Mouse (Mus musculus) myocyte (in vitro differentiated cells): ENCODE data around the gene Syt7. TPM values are rescaled to one million over a fixed set of nuclear protein-coding genes. Genes with fewer than 3 reads are reported as not detected.

Experiments used
- H3K27me3 ChIP-seq: one replicate; pipeline ENCODE4 v1.6.1; 2011; ENCODE audit not compliant: control insufficient read depth, insufficient read depth, insufficient read length
- H3K36me3 ChIP-seq: one replicate; pipeline ENCODE4 v1.6.1; 2011; ENCODE audit not compliant: control insufficient read depth, insufficient read depth
- H3K4me2 ChIP-seq: one replicate; pipeline ENCODE4 v1.6.1; 2011; ENCODE audit warnings: low read depth, control low read depth
- H3K4me3 ChIP-seq: one replicate; pipeline ENCODE4 v1.5.1; 2011; ENCODE audit warnings: mild to moderate bottlenecking, control low read depth, moderate library complexity
- H3K79me2 ChIP-seq: one replicate; pipeline ENCODE4 v1.6.1; 2011; ENCODE audit not compliant: control insufficient read depth, insufficient read depth
- H3ac ChIP-seq: one replicate; pipeline ENCODE4 v1.6.1; 2011; ENCODE audit not compliant: control insufficient read depth, insufficient read length
- CEBPB ChIP-seq: IDR thresholded peaks from 2 replicates; pipeline ENCODE4 v1.6.1; 2011; ENCODE audit warnings: mild to moderate bottlenecking, moderate library complexity; ENCODE audit not compliant: poor library complexity, insufficient read depth, severe bottlenecking
- E2F4 ChIP-seq: IDR thresholded peaks from one replicate; pipeline ENCODE4 v1.6.1; 2011; ENCODE audit warnings: mild to moderate bottlenecking, control low read depth, moderate library complexity; ENCODE audit not compliant: insufficient read depth
- MAX ChIP-seq: IDR thresholded peaks from one replicate; pipeline ENCODE4 v1.6.1; 2011; ENCODE audit warnings: low read depth, mild to moderate bottlenecking, control low read depth
- MYOD1 ChIP-seq, 3 experiments: IDR thresholded peaks; one replicate each; pipeline ENCODE4 v1.6.1; 2011; ENCODE audit warnings: control low read depth in 2 of 3, low read depth in 2 of 3, mild to moderate bottlenecking in 2 of 3, moderate library complexity in 1 of 3; ENCODE audit not compliant: insufficient read length in 2 of 3, control insufficient read depth in 1 of 3
- MYOG ChIP-seq, 3 experiments: IDR thresholded peaks; one replicate each; pipeline ENCODE4 v1.6.1; 2011; ENCODE audit warnings: control low read depth in 2 of 3, low read depth in 2 of 3, mild to moderate bottlenecking in 2 of 3; ENCODE audit not compliant: insufficient read length in 2 of 3, control insufficient read depth in 1 of 3, insufficient read depth in 1 of 3
- POLR2A ChIP-seq: IDR thresholded peaks from one replicate; pipeline ENCODE4 v1.6.1; 2011; ENCODE audit warnings: low read depth, mild to moderate bottlenecking, control low read depth, moderate library complexity; ENCODE audit not compliant: insufficient read length
- POLR2AphosphoS2 ChIP-seq: IDR thresholded peaks from one replicate; pipeline ENCODE4 v1.6.1; 2011; ENCODE audit warnings: low read depth, control low read depth; ENCODE audit not compliant: insufficient read length
- REST ChIP-seq: IDR thresholded peaks from one replicate; pipeline ENCODE4 v1.6.1; 2011; ENCODE audit warnings: mild to moderate bottlenecking, control low read depth, moderate library complexity; ENCODE audit not compliant: insufficient read depth, insufficient read length
- SRF ChIP-seq: IDR thresholded peaks from one replicate; pipeline ENCODE4 v1.6.1; 2011; ENCODE audit warnings: low read depth; ENCODE audit not compliant: control insufficient read depth, insufficient read length
- TCF12 ChIP-seq: IDR thresholded peaks from one replicate; pipeline ENCODE4 v1.6.1; 2011; ENCODE audit warnings: mild to moderate bottlenecking, control low read depth; ENCODE audit not compliant: poor library complexity, insufficient read depth, severe bottlenecking
- TCF3 ChIP-seq: IDR thresholded peaks from one replicate; pipeline ENCODE4 v1.6.1; 2011; ENCODE audit warnings: low read depth, control low read depth; ENCODE audit not compliant: insufficient read length
- USF1 ChIP-seq: IDR thresholded peaks from one replicate; pipeline ENCODE4 v1.6.1; 2011; ENCODE audit warnings: low read depth, mild to moderate bottlenecking, control low read depth, moderate library complexity
- polyA plus RNA-seq: library from polyadenylated mRNA; unstranded; fragments of >200 nt; fragmentation: generic; extraction: Trizol; gene quantifications from one replicate; pipeline ENCODE4 v1.2.1, GENCODE M21; 2012; ENCODE audit warnings: missing spikeins

Syt7 gene
- polyA plus RNA-seq, 1 experiment: 0.42 TPM

- H3K27me3 ChIP-seq: peaks cover 30% of the 10 kb centered on the region
- no peaks in the 10 kb centered on the region for H3K79me2 ChIP-seq
- H3ac ChIP-seq: no peak overlapping the region
- H3K4me3 ChIP-seq: no peak overlapping the region
- no peaks in the 10 kb centered on the region for H3K36me3 ChIP-seq
- no peak overlapping the region for H3K4me2 ChIP-seq
- no peak for TF ChIP-seq POLR2AphosphoS2
- no peak for TF ChIP-seq SRF
- TF ChIP-seq MAX: no peak
- TF ChIP-seq E2F4: no peak
- no peak for TF ChIP-seq TCF3
- no peak for TF ChIP-seq MYOD1 (IDR thresholded peaks at IDR 0.05; ENCODE audit: control insufficient read depth in 1 of 3, insufficient read length in 2 of 3, low read depth in 2 of 3)
- TF ChIP-seq POLR2A: no peak
- TF ChIP-seq USF1: no peak
- TF ChIP-seq MYOG (IDR thresholded peaks at IDR 0.05; ENCODE audit: control insufficient read depth in 1 of 3, insufficient read depth in 1 of 3, insufficient read length in 2 of 3, low read depth in 2 of 3): no peak
- no peak for TF ChIP-seq TCF12
- TF ChIP-seq CEBPB: no peak
- TF ChIP-seq REST: no peak
Measured at GRCm38 (mm10) chr19:10356845-10357503, 31.9 kb upstream of the Syt7 start.

GRCm38 (mm10) chr19:10359105-10359946, 29.6 kb upstream of the Syt7 start:
- Histone ChIP-seq H3K4me3 (no peak overlapping the region), H3K79me2 (no peaks in the 10 kb centered on the region), H3K27me3 (peaks cover 40% of the 10 kb centered on the region), H3K36me3 (no peaks in the 10 kb centered on the region), H3ac (no peak overlapping the region), H3K4me2 (no peak overlapping the region)
- TF ChIP-seq TCF3 (no peak), POLR2AphosphoS2 (no peak), SRF (no peak), TCF12 (no peak)

- no peaks in the 10 kb centered on the region for H3K79me2 ChIP-seq
- H3K4me2 ChIP-seq: no peak overlapping the region
- peaks cover 57% of the 10 kb centered on the region for H3K27me3 ChIP-seq
- no peak overlapping the region for H3K4me3 ChIP-seq
- TF ChIP-seq TCF3: no peak
- no peak for TF ChIP-seq MYOG (IDR thresholded peaks at IDR 0.05; ENCODE audit: control insufficient read depth in 1 of 3, insufficient read depth in 1 of 3, insufficient read length in 2 of 3, low read depth in 2 of 3)
- no peaks in the 10 kb centered on the region for H3K36me3 ChIP-seq
- H3ac ChIP-seq: no peak overlapping the region
Measured at GRCm38 (mm10) chr19:10362473-10363129, 26.3 kb upstream of the Syt7 start.

- Histone ChIP-seq H3K4me2 (no peak overlapping the region), H3K79me2 (no peaks in the 10 kb centered on the region), H3K4me3 (no peak overlapping the region), H3K36me3 (no peaks in the 10 kb centered on the region), H3ac (no peak overlapping the region), H3K27me3 (peaks cover 51% of the 10 kb centered on the region)
- TF ChIP-seq TCF12 (no peak), MYOD1 (IDR thresholded peaks at IDR 0.05; ENCODE audit: control insufficient read depth in 1 of 3, insufficient read length in 2 of 3, low read depth in 2 of 3) (no peak), E2F4 (no peak), MAX (no peak), POLR2A (no peak), REST (no peak), USF1 (no peak), TCF3 (no peak), POLR2AphosphoS2 (no peak), SRF (no peak), CEBPB (no peak)
Measured at GRCm38 (mm10) chr19:10363869-10364268, 25.0 kb upstream of the Syt7 start.
